ENCODE assay signal across 8 mouse cellular contexts in the genomic region with DNA sequence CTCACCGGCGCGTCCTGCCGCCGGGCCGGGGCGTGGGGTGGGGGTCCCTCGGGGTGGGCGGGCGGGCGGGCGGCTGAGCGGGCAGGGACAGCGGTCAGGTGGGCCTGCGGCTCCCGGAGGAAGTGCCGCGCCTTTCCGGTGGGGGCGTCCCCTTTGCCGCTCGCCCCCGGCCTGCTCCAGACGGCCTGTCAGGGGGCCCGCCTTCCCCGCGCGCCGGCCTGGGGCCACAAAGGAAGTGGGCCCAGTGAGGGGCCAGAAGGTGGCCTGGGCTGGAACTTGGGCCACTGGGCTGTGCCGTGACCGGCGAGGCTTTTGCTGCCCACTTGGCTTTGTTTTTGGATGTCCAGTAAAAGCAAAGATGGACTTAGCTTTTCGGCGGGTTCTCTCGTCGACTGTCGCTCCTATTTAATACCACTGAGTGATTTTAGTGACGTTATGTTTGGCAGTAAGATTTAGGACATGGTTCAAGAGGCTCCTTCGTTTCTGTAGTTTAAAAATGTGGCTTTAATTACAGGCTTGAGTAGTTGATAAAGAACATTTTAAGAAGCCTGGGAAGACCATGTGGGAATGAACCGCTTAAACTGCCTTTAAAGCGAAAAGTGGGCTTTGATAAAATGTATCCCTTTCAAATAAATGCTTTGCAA. TPM values are rescaled to one million over a fixed set of nuclear protein-coding genes. Genes with fewer than 3 reads are reported as not detected.
A peak's percentile ranks its signal among the peaks of the same experiment; 100 is the strongest.
DNase-seq lines count a peak whose midpoint lies in the region; ATAC-seq and TF ChIP-seq lines count a peak whose summit lies in the region.

No protein-coding gene starts in this region.

- H3K4me1 ChIP-seq in intestine, embryonic 15.5 days (replicated peaks), result peaks cover 8% of the 10 kb centered on the region
- peaks cover 8% of the 10 kb centered on the region for H3K4me1 ChIP-seq in limb, embryonic 14.5 days (ENCODE audit: control insufficient read depth, insufficient read depth, low read length)
- peaks cover 21% of the 10 kb centered on the region for H3K4me1 ChIP-seq in midbrain, embryonic 13.5 days (replicated peaks)
- H3K4me1 ChIP-seq in small intestine, adult 2 months (ENCODE audit: control insufficient read depth, insufficient read depth, insufficient read length, low read length), result no peaks in the 10 kb centered on the region; the same call in 1 of the 2 replicates

- under 1% methylated on average over 40 of the region's 41 CpGs for WGBS in intestine, embryonic 15.5 days
- 3% methylated on average over 21 of the region's 41 CpGs for WGBS in limb, embryonic 14.5 days
- under 1% methylated on average over 20 of the region's 41 CpGs for WGBS in midbrain, embryonic 13.5 days
- WGBS in small intestine, adult 2 months, result 2% methylated on average over 33 of the region's 41 CpGs

- peak overlapping the region; percentile 80 for H3K4me3 ChIP-seq in intestine, embryonic 15.5 days (replicated peaks)
- peak overlapping the region; percentile 70 for H3K4me3 ChIP-seq in limb, embryonic 14.5 days (replicated peaks; ENCODE audit: low read length)
- H3K4me3 ChIP-seq in midbrain, embryonic 13.5 days (replicated peaks), result peak overlapping the region; percentile 95
- peak overlapping the region; percentile 95 for H3K4me3 ChIP-seq in small intestine, adult 2 months (ENCODE audit: low read depth, low read length)

- no peak for TF ChIP-seq CTCF in small intestine, adult 2 months (IDR thresholded peaks at IDR 0.05; ENCODE audit: extremely low read depth, insufficient read length, insufficient replicate concordance, low read depth, low read length)

- no peaks in the 10 kb centered on the region for H3K9me3 ChIP-seq in intestine, embryonic 15.5 days
- no peaks in the 10 kb centered on the region for H3K9me3 ChIP-seq in limb, embryonic 14.5 days (ENCODE audit: control insufficient read depth, low read length)
- H3K9me3 ChIP-seq in midbrain, embryonic 13.5 days, result no peaks in the 10 kb centered on the region

- DNase-seq in adrenal gland, adult 2 months, result peak; percentile 83
- peak; percentile 83 for DNase-seq in embryo, embryonic 11 days
- DNase-seq in heart, adult 11 months, result peak; percentile 99
- peak; percentile 48 for DNase-seq in limb, embryonic 14.5 days (ENCODE audit: low spot score)
- no peak for DNase-seq in yolk sac, embryonic 10.5 days (ENCODE audit: low spot score)

- ATAC-seq in intestine, embryonic 15.5 days, result peak; percentile 75
- peak; percentile 66 for ATAC-seq in limb, embryonic 14.5 days (ENCODE audit: low FRiP score, low read depth)
- ATAC-seq in midbrain, embryonic 13.5 days, result peak; percentile 65

- H3K27me3 ChIP-seq in intestine, embryonic 15.5 days (replicated peaks), result no peaks in the 10 kb centered on the region
- no peaks in the 10 kb centered on the region for H3K27me3 ChIP-seq in limb, embryonic 14.5 days (ENCODE audit: control insufficient read depth, insufficient read depth, low read length)
- H3K27me3 ChIP-seq in midbrain, embryonic 13.5 days, result 0 out of 2 replicates have a peak, but pooled peaks cover 3% of the 10 kb centered on the region
- no peaks in the 10 kb centered on the region for H3K27me3 ChIP-seq in small intestine, adult 2 months (ENCODE audit: control insufficient read depth, insufficient read depth, low read length)

- H3K36me3 ChIP-seq in intestine, embryonic 15.5 days, result no peaks in the 10 kb centered on the region; the same call in 1 of the 2 replicates
- H3K36me3 ChIP-seq in limb, embryonic 14.5 days (ENCODE audit: control insufficient read depth, insufficient read depth, low read length), result peaks cover 7% of the 10 kb centered on the region; the same call in 1 of the 2 replicates
- peaks cover 4% of the 10 kb centered on the region; the same call in 1 of the 2 replicates for H3K36me3 ChIP-seq in midbrain, embryonic 13.5 days
- H3K36me3 ChIP-seq in small intestine, adult 2 months (ENCODE audit: control insufficient read depth, insufficient read depth, low read length), result no peaks in the 10 kb centered on the region

- H3K4me2 ChIP-seq in intestine, embryonic 15.5 days (replicated peaks), result peak overlapping the region; percentile 75
- H3K4me2 ChIP-seq in limb, embryonic 14.5 days (replicated peaks; ENCODE audit: low read depth, low read length, severe bottlenecking), result peak overlapping the region; percentile 65
- peak overlapping the region; percentile 70 for H3K4me2 ChIP-seq in midbrain, embryonic 13.5 days (replicated peaks)

- TF ChIP-seq POLR2A in limb, embryonic 14.5 days (IDR thresholded peaks at IDR 0.05; ENCODE audit: borderline replicate concordance, extremely low read depth, insufficient read depth, insufficient read length), result no peak
- TF ChIP-seq POLR2A in small intestine, adult 2 months (IDR thresholded peaks at IDR 0.05; ENCODE audit: low read depth, low read length), result no peak

- peak overlapping the region; percentile 99 for H3K27ac ChIP-seq in intestine, embryonic 15.5 days
- H3K27ac ChIP-seq in limb, embryonic 14.5 days (replicated peaks; ENCODE audit: low read depth, low read length), result peak overlapping the region; percentile 96
- peak overlapping the region; percentile 93 for H3K27ac ChIP-seq in midbrain, embryonic 13.5 days
- H3K27ac ChIP-seq in small intestine, adult 2 months (ENCODE audit: insufficient read depth, low read depth, low read length), result peak overlapping the region; percentile 82

- peak overlapping the region; percentile 83 for H3K9ac ChIP-seq in intestine, embryonic 15.5 days
- H3K9ac ChIP-seq in limb, embryonic 14.5 days (ENCODE audit: low read depth, low read length, severe bottlenecking), result peak overlapping the region; percentile 88
- H3K9ac ChIP-seq in midbrain, embryonic 13.5 days (replicated peaks), result peak overlapping the region; percentile 90

RNA-seq across cellular contexts. Expression of a gene that starts 0.5 kb away (rescaled TPM):
- 10 to 100 TPM; 38.8 to 47.9 TPM for total RNA-seq in adrenal gland, adult 2 months (2021)
- polyA plus RNA-seq in adrenal gland, adult 2 months (2012; rRNA removed), result 47.0 and 48.1 TPM in 2 replicates
- 73.8 and 76.9 TPM in 2 replicates for polyA plus RNA-seq in intestine, embryonic 15.5 days (2015; fragmentation: Nextera tagmentation; extraction: Ambion mirVana)
- 104 and 123 TPM in 2 replicates for polyA plus RNA-seq in limb, embryonic 14.5 days (2012; rRNA removed)
- 96.0 and 98.9 TPM in 2 replicates for polyA plus RNA-seq in limb, embryonic 14.5 days (2014; fragmentation: Nextera tagmentation; extraction: Ambion mirVana)
- 82.4 and 87.8 TPM in 2 replicates for polyA plus RNA-seq in midbrain, embryonic 13.5 days (2015; fragmentation: Nextera tagmentation; extraction: Ambion mirVana)
- 25.7 and 39.0 TPM in 2 replicates for polyA plus RNA-seq in small intestine, adult 2 months (2012; rRNA removed)

RNA-seq across cellular contexts. Expression of a gene that starts 26.4 kb away (rescaled TPM):
- total RNA-seq in adrenal gland, adult 2 months (2021), result 1 to 10 TPM; 2.1 to 2.6 TPM
- 3.8 and 4.7 TPM in 2 replicates for polyA plus RNA-seq in adrenal gland, adult 2 months (2012; rRNA removed)
- polyA plus RNA-seq in intestine, embryonic 15.5 days (2015; fragmentation: Nextera tagmentation; extraction: Ambion mirVana), result 1.8 and 1.9 TPM in 2 replicates
- polyA plus RNA-seq in limb, embryonic 14.5 days (2012; rRNA removed), result 3.9 and 5.0 TPM in 2 replicates
- 3.1 and 3.2 TPM in 2 replicates for polyA plus RNA-seq in limb, embryonic 14.5 days (2014; fragmentation: Nextera tagmentation; extraction: Ambion mirVana)
- 0.27 and 0.32 TPM in 2 replicates for polyA plus RNA-seq in midbrain, embryonic 13.5 days (2015; fragmentation: Nextera tagmentation; extraction: Ambion mirVana)
- 9.8 and 15.5 TPM in 2 replicates for polyA plus RNA-seq in small intestine, adult 2 months (2012; rRNA removed)

RNA-seq across cellular contexts. Expression of a gene that starts 58.7 kb away (rescaled TPM):
- 1 to 10 TPM; 1.6 to 2.2 TPM for total RNA-seq in adrenal gland, adult 2 months (2021)
- 1.2 and 2.2 TPM in 2 replicates for polyA plus RNA-seq in adrenal gland, adult 2 months (2012; rRNA removed)
- polyA plus RNA-seq in intestine, embryonic 15.5 days (2015; fragmentation: Nextera tagmentation; extraction: Ambion mirVana), result 6.2 and 6.3 TPM in 2 replicates
- 2.0 and 2.1 TPM in 2 replicates for polyA plus RNA-seq in limb, embryonic 14.5 days (2012; rRNA removed)
- polyA plus RNA-seq in limb, embryonic 14.5 days (2014; fragmentation: Nextera tagmentation; extraction: Ambion mirVana), result 0.89 and 1.7 TPM in 2 replicates
- polyA plus RNA-seq in midbrain, embryonic 13.5 days (2015; fragmentation: Nextera tagmentation; extraction: Ambion mirVana), result 96.9 and 101 TPM in 2 replicates
- polyA plus RNA-seq in small intestine, adult 2 months (2012; rRNA removed), result 1.7 and 1.9 TPM in 2 replicates

Comparison
In these comparisons a context has a peak if more than half of its experiments do, and no peak if none do; other contexts are left out.
1. RNA of a gene that starts 58.7 kb away (polyA plus RNA-seq): 96.9 to 101 TPM in midbrain, embryonic 13.5 days; 6.2 to 6.3 TPM in intestine, embryonic 15.5 days, 0.89 to 2.1 TPM in limb, embryonic 14.5 days, 1.7 to 1.9 TPM in small intestine, adult 2 months and 1.2 to 2.2 TPM in adrenal gland, adult 2 months; every median in the first group is over 10 times any median in the second.
2. Peak in every context shown above with its lines, with median percentiles within 50 percentile points of each other: ATAC-seq, H3K27ac ChIP-seq, H3K4me2 ChIP-seq, H3K4me3 ChIP-seq and H3K9ac ChIP-seq.